Mouse (Mus musculus): Measurements from ENCODE around the gene Lipt2. TPM values are rescaled to one million over a fixed set of nuclear protein-coding genes. Genes with fewer than 3 reads are reported as not detected.

Gene Lipt2
- polyA plus RNA-seq, 1 experiment from 2014 or later = 11.6 TPM

GRCm38 (mm10) chr7:100203616-100204015, 44.5 kb downstream of the Lipt2 start:
- Histone ChIP-seq H3K27me3 (ENCODE audit: control insufficient read depth, insufficient read depth, low read length) (no peaks in the 10 kb centered on the region), H3K9me3 (replicated peaks; ENCODE audit: control insufficient read depth, low read length) (no peaks in the 10 kb centered on the region), H3K4me3 (ENCODE audit: low read length) (no peak overlapping the region), H3K36me3 (ENCODE audit: control insufficient read depth, insufficient read depth) (no peaks in the 10 kb centered on the region), H3K9ac (ENCODE audit: low read length) (no peak overlapping the region), H3K27ac (ENCODE audit: low read length) (no peak overlapping the region), H3K4me1 (ENCODE audit: control insufficient read depth, insufficient read depth, low read length) (0 out of 2 replicates have a peak, but pooled peaks cover 3% of the 10 kb centered on the region), H3K4me2 (ENCODE audit: low read depth, low read length) (no peak overlapping the region)
- no peak for ATAC-seq (replicated peaks; ENCODE audit: extremely low read depth, insufficient read depth, low FRiP score)
- WGBS = 51% methylated on average over 3 of the region's 3 CpGs

- Histone ChIP-seq H3K4me3 (ENCODE audit: low read length) (no peak overlapping the region), H3K27me3 (ENCODE audit: control insufficient read depth, insufficient read depth, low read length) (no peaks in the 10 kb centered on the region), H3K9me3 (replicated peaks; ENCODE audit: control insufficient read depth, low read length) (no peaks in the 10 kb centered on the region), H3K36me3 (ENCODE audit: control insufficient read depth, insufficient read depth) (no peaks in the 10 kb centered on the region), H3K4me1 (ENCODE audit: control insufficient read depth, insufficient read depth, low read length) (0 out of 2 replicates have a peak, but pooled peaks cover 3% of the 10 kb centered on the region), H3K4me2 (ENCODE audit: low read depth, low read length) (no peak overlapping the region), H3K27ac (ENCODE audit: low read length) (no peak overlapping the region), H3K9ac (ENCODE audit: low read length) (no peak overlapping the region)
- 82% methylated on average over 6 of the region's 6 CpGs for WGBS
- no peak for ATAC-seq (replicated peaks; ENCODE audit: extremely low read depth, insufficient read depth, low FRiP score)
Measured at GRCm38 (mm10) chr7:100204871-100205270, 45.8 kb downstream of the Lipt2 start.

DNA sequence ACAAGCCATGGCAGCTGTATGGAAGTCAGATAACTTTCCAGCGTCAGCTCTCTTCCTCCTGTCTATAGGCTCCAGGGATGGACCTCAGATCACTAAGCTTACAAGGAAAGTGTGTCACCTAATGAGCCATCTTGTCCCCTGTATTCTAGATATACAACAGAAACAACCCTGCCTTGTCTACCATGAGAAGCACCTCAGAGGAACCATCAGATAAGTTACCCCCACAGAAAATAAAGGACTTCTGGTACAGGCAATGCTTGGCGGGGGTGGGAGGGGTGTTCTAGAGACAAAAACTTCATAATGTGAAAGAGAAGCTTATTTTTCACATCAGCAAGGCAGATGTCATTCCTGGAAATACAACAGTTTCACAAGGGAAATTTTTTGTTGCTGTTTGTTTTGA, 47.1 kb downstream of the Lipt2 start:
- no peaks in the 10 kb centered on the region for H3K9me3 ChIP-seq (replicated peaks; ENCODE audit: control insufficient read depth, low read length)
- H3K27ac ChIP-seq (ENCODE audit: low read length) = no peak overlapping the region
- no peaks in the 10 kb centered on the region for H3K27me3 ChIP-seq (ENCODE audit: control insufficient read depth, insufficient read depth, low read length)
- no peak overlapping the region for H3K4me2 ChIP-seq (ENCODE audit: low read depth, low read length)
- no peak overlapping the region for H3K9ac ChIP-seq (ENCODE audit: low read length)
- ATAC-seq (replicated peaks; ENCODE audit: extremely low read depth, insufficient read depth, low FRiP score) = no peak
- WGBS = 83% methylated on average over 2 of the region's 2 CpGs
- H3K36me3 ChIP-seq (ENCODE audit: control insufficient read depth, insufficient read depth) = no peaks in the 10 kb centered on the region
- H3K4me1 ChIP-seq (ENCODE audit: control insufficient read depth, insufficient read depth, low read length) = 0 out of 2 replicates have a peak, but pooled peaks cover 3% of the 10 kb centered on the region
- no peak overlapping the region for H3K4me3 ChIP-seq (ENCODE audit: low read length)

- no peak for ATAC-seq (replicated peaks; ENCODE audit: extremely low read depth, insufficient read depth, low FRiP score)
Measured at GRCm38 (mm10) chr7:100207886-100208285, 48.8 kb downstream of the Lipt2 start.

More at GRCm38 (mm10) chr7:100207886-100208285, 48.8 kb downstream of the Lipt2 start:
- no peak overlapping the region for H3K9ac ChIP-seq (ENCODE audit: low read length)
- H3K27me3 ChIP-seq (ENCODE audit: control insufficient read depth, insufficient read depth, low read length) = no peaks in the 10 kb centered on the region
- H3K27ac ChIP-seq (ENCODE audit: low read length) = no peak overlapping the region
- H3K4me2 ChIP-seq (ENCODE audit: low read depth, low read length) = no peak overlapping the region
- H3K9me3 ChIP-seq (replicated peaks; ENCODE audit: control insufficient read depth, low read length) = no peaks in the 10 kb centered on the region
- no peaks in the 10 kb centered on the region for H3K36me3 ChIP-seq (ENCODE audit: control insufficient read depth, insufficient read depth)
- H3K4me3 ChIP-seq (ENCODE audit: low read length) = no peak overlapping the region
- H3K4me1 ChIP-seq (ENCODE audit: control insufficient read depth, insufficient read depth, low read length) = 0 out of 2 replicates have a peak, but pooled peaks cover 3% of the 10 kb centered on the region

Other genes starting within 250 kb of the Lipt2 start
- 2.9 and 3.0 TPM in 2 replicates for gene Rnf169, start 178.8 kb upstream of the Lipt2 start, polyA plus RNA-seq (2015; fragmentation: Nextera tagmentation; extraction: Ambion mirVana)
- 0.15 TPM in 1 of 2 replicates, not detected in the other for gene Chrdl2, start 153.1 kb upstream of the Lipt2 start, polyA plus RNA-seq (2015; fragmentation: Nextera tagmentation; extraction: Ambion mirVana)
- gene Pold3, start 37.7 kb upstream of the Lipt2 start, polyA plus RNA-seq (2015; fragmentation: Nextera tagmentation; extraction: Ambion mirVana) = 33.4 and 36.6 TPM in 2 replicates
- 9.3 and 9.5 TPM in 2 replicates for gene Kcne3, start 17.2 kb downstream of the Lipt2 start, polyA plus RNA-seq (2015; fragmentation: Nextera tagmentation; extraction: Ambion mirVana)
- 1.3 and 1.5 TPM in 2 replicates for gene Pgm2l1, start 68.1 kb downstream of the Lipt2 start, polyA plus RNA-seq (2015; fragmentation: Nextera tagmentation; extraction: Ambion mirVana)
- gene P4ha3, start 126.2 kb downstream of the Lipt2 start, polyA plus RNA-seq (2015; fragmentation: Nextera tagmentation; extraction: Ambion mirVana) = 12.8 TPM in 2 replicates
- 14.1 and 14.5 TPM in 2 replicates for gene C2cd3, start 213.0 kb downstream of the Lipt2 start, polyA plus RNA-seq (2015; fragmentation: Nextera tagmentation; extraction: Ambion mirVana)
- 60.9 and 68.9 TPM in 2 replicates for gene Ppme1, start 213.0 kb downstream of the Lipt2 start, polyA plus RNA-seq (2015; fragmentation: Nextera tagmentation; extraction: Ambion mirVana)